Mouse (Mus musculus): ENCODE measurements around the gene Zfp12.

The Zfp12 gene

GRCm38 (mm10) chr5:143265409-143265808 lies 30.4 kb downstream of the Zfp12 start:
- no peak for ATAC-seq (ENCODE audit: low TSS enrichment)

GRCm38 (mm10) chr5:143266794-143267193 lies 31.8 kb downstream of the Zfp12 start:
- ATAC-seq (ENCODE audit: low TSS enrichment), result no peak

- no peak; the same call in 1 of the 2 replicates for ATAC-seq (ENCODE audit: low TSS enrichment)
Measured at GRCm38 (mm10) chr5:143268985-143269362, 34.0 kb downstream of the Zfp12 start.

- ATAC-seq (ENCODE audit: low TSS enrichment), result peak; percentile 67
Measured at GRCm38 (mm10) chr5:143269363-143270150, 34.6 kb downstream of the Zfp12 start, which contains the start of gene Zfp316. Gene Zfp316 (minus strand): TSS chr5:143270022.

GRCm38 (mm10) chr5:143270151-143270519 lies 35.2 kb downstream of the Zfp12 start:
- no peak for ATAC-seq (ENCODE audit: low TSS enrichment)

- 0 out of 2 replicates have a peak, but pooled peaks have one; percentile 24 for ATAC-seq (ENCODE audit: low TSS enrichment)
Measured at GRCm38 (mm10) chr5:143271642-143272041, 36.7 kb downstream of the Zfp12 start.

- ATAC-seq (ENCODE audit: low TSS enrichment), result no peak
Measured at GRCm38 (mm10) chr5:143272108-143272507, 37.1 kb downstream of the Zfp12 start.

- ATAC-seq (ENCODE audit: low TSS enrichment), result no peak
Measured at GRCm38 (mm10) chr5:143272540-143273330, 37.8 kb downstream of the Zfp12 start.

GRCm38 (mm10) chr5:143275761-143276160 lies 40.8 kb downstream of the Zfp12 start:
- ATAC-seq (ENCODE audit: low TSS enrichment), result no peak

GRCm38 (mm10) chr5:143279247-143279646 lies 44.3 kb downstream of the Zfp12 start:
- no peak for ATAC-seq (ENCODE audit: low TSS enrichment)

- no peak for ATAC-seq (ENCODE audit: low TSS enrichment)
Measured at GRCm38 (mm10) chr5:143284762-143285161, 49.8 kb downstream of the Zfp12 start.

- no peak for ATAC-seq (ENCODE audit: low TSS enrichment)
Measured at GRCm38 (mm10) chr5:143287774-143288328, 52.9 kb downstream of the Zfp12 start.

GRCm38 (mm10) chr5:143288378-143288911 lies 53.5 kb downstream of the Zfp12 start:
- ATAC-seq (ENCODE audit: low TSS enrichment), result no peak

- no peak for ATAC-seq (ENCODE audit: low TSS enrichment)
Measured at GRCm38 (mm10) chr5:143289299-143289698, 54.3 kb downstream of the Zfp12 start.

GRCm38 (mm10) chr5:143292879-143293278 lies 57.9 kb downstream of the Zfp12 start:
- no peak for ATAC-seq (ENCODE audit: low TSS enrichment)

- peak; percentile 35; the same call in 1 of the 2 replicates for ATAC-seq (ENCODE audit: low TSS enrichment)
Measured at GRCm38 (mm10) chr5:143293404-143293803, 58.4 kb downstream of the Zfp12 start, which contains the start of gene Zfp853. Gene Zfp853 (minus strand): TSS chr5:143293623.

- no peak for ATAC-seq (ENCODE audit: low TSS enrichment)
Measured at GRCm38 (mm10) chr5:143294862-143295261, 59.9 kb downstream of the Zfp12 start.

- ATAC-seq (ENCODE audit: low TSS enrichment), result no peak
Measured at GRCm38 (mm10) chr5:143295330-143295729, 60.4 kb downstream of the Zfp12 start.

- no peak for ATAC-seq (ENCODE audit: low TSS enrichment)
Measured at GRCm38 (mm10) chr5:143297986-143298385, 63.0 kb downstream of the Zfp12 start.

- no peak for ATAC-seq (ENCODE audit: low TSS enrichment)
Measured at GRCm38 (mm10) chr5:143298391-143298790, 63.4 kb downstream of the Zfp12 start.
